Mouse (Mus musculus): ENCODE data around the gene Yipf2. TPM values are rescaled to one million over a fixed set of nuclear protein-coding genes. Genes with fewer than 3 reads are reported as not detected.
"Not testable (repeated sequence)": the region's sequence is repeated elsewhere in the genome, so short reads cannot be mapped to it uniquely, and the experiment has no call there.

Gene Yipf2
- total and polyA plus RNA-seq, 2 experiments = 24.6 to 43.9 TPM

- H3K79me2 ChIP-seq (ENCODE audit: control insufficient read depth, insufficient read depth, low read length) = peaks cover 8% of the 10 kb centered on the region; the same call in 1 of the 2 replicates
- peaks cover 5% of the 10 kb centered on the region; the same call in 1 of the 2 replicates for H3K36me3 ChIP-seq (ENCODE audit: control insufficient read depth, insufficient read depth, low read length)
- peaks cover 11% of the 10 kb centered on the region for H3K4me1 ChIP-seq (ENCODE audit: control insufficient read depth, insufficient read depth, low read length)
- no peak overlapping the region for H3K4me3 ChIP-seq (ENCODE audit: insufficient read depth, low read depth, low read length)
- H3K27ac ChIP-seq (replicated peaks; ENCODE audit: insufficient read depth, low read depth, low read length) = no peak overlapping the region
- no peak for DNase-seq (ENCODE audit: extremely low read depth, low read depth, low spot score)
- 56% methylated on average over 2 of the region's 2 CpGs for WGBS
- no peaks in the 10 kb centered on the region for H3K27me3 ChIP-seq (ENCODE audit: control insufficient read depth, insufficient read depth, low read length)
- TF ChIP-seq CTCF (IDR thresholded peaks at IDR 0.05; ENCODE audit: low read depth, low read length) (peak; percentile 16; the same call in 1 of the 2 replicates), POLR2A (IDR thresholded peaks at IDR 0.05; ENCODE audit: extremely low read depth, insufficient read depth, low read length) (no peak)
- H3K9ac ChIP-seq (ENCODE audit: low read depth, low read length) = no peak overlapping the region
These were observed 5.6 kb upstream of the Yipf2 start for GRCm38 (mm10) chr9:21598198-21598597.

DNA sequence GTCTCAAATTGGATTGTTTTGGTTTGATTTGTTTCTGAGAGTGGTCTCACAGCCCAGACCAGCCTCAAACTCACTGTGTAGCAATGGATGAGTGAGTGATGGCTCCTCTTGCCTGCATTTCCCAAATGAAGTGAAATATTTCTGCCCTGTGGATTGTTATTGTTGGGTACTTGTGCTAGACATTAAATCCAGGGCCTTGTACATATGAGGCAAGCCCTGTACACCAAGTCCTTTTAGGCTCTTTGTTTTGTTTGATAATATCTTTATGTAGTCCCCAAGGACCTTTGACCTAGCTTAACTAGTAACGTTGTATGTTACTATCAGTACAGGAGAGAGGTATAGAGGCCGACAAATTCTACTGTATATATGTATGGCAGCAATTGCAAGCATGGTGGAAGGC lies 2.2 kb upstream of the Yipf2 start:
- peaks cover 8% of the 10 kb centered on the region; the same call in 1 of the 2 replicates for H3K79me2 ChIP-seq (ENCODE audit: control insufficient read depth, insufficient read depth, low read length)
- H3K27ac ChIP-seq (replicated peaks; ENCODE audit: insufficient read depth, low read depth, low read length) = no peak overlapping the region
- H3K9ac ChIP-seq (ENCODE audit: low read depth, low read length) = no peak overlapping the region
- H3K4me3 ChIP-seq (ENCODE audit: insufficient read depth, low read depth, low read length) = no peak overlapping the region
- H3K27me3 ChIP-seq (ENCODE audit: control insufficient read depth, insufficient read depth, low read length) = no peaks in the 10 kb centered on the region
- H3K36me3 ChIP-seq (ENCODE audit: control insufficient read depth, insufficient read depth, low read length) = peaks cover 5% of the 10 kb centered on the region; the same call in 1 of the 2 replicates
- 52% methylated on average over 2 of the region's 2 CpGs for WGBS
- peaks cover 15% of the 10 kb centered on the region for H3K4me1 ChIP-seq (ENCODE audit: control insufficient read depth, insufficient read depth, low read length)
- DNase-seq (ENCODE audit: extremely low read depth, low read depth, low spot score) = no peak
- TF ChIP-seq POLR2A (IDR thresholded peaks at IDR 0.05; ENCODE audit: extremely low read depth, insufficient read depth, low read length) = no peak
- TF ChIP-seq CTCF (IDR thresholded peaks at IDR 0.05; ENCODE audit: low read depth, low read length) = no peak

DNA sequence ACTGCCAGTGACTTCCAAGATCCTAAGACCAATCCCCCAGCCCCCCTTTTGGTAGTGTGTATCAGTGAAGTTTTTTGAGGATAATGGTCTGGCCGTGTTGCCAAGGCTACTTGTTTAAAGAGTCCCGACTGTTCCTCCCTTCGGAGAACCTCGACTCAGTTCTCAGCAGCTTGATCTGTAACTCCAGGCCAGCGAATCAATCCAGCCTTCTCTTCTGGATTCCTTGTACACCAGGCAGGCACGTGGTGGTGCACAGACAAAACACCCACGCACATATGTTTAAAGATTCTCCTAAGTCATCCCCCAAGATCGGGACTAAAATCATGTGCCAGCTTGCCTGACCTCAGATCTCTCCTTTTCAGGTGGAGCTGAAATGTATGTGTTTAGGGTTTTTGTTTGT lies 1.7 kb upstream of the Yipf2 start:
- not testable (repeated sequence) for H3K4me3 ChIP-seq (ENCODE audit: insufficient read depth, low read depth, low read length); H3K9ac ChIP-seq (ENCODE audit: low read depth, low read length); H3K27me3 ChIP-seq (ENCODE audit: control insufficient read depth, insufficient read depth, low read length); H3K27ac ChIP-seq (replicated peaks; ENCODE audit: insufficient read depth, low read depth, low read length); H3K36me3 ChIP-seq (ENCODE audit: control insufficient read depth, insufficient read depth, low read length); DNase-seq (ENCODE audit: extremely low read depth, low read depth, low spot score); H3K79me2 ChIP-seq (ENCODE audit: control insufficient read depth, insufficient read depth, low read length)
- WGBS = 72% methylated on average over 8 of the region's 8 CpGs
- peaks cover 15% of the 10 kb centered on the region for H3K4me1 ChIP-seq (ENCODE audit: control insufficient read depth, insufficient read depth, low read length)

- TF ChIP-seq POLR2A (IDR thresholded peaks at IDR 0.05; ENCODE audit: extremely low read depth, insufficient read depth, low read length) (no peak), CTCF (IDR thresholded peaks at IDR 0.05; ENCODE audit: low read depth, low read length) (no peak)
- Histone ChIP-seq H3K4me1 (ENCODE audit: control insufficient read depth, insufficient read depth, low read length) (peaks cover 15% of the 10 kb centered on the region), H3K79me2 (ENCODE audit: control insufficient read depth, insufficient read depth, low read length) (peaks cover 8% of the 10 kb centered on the region; the same call in 1 of the 2 replicates), H3K36me3 (ENCODE audit: control insufficient read depth, insufficient read depth, low read length) (peaks cover 10% of the 10 kb centered on the region; the same call in 1 of the 2 replicates), H3K4me3 (ENCODE audit: insufficient read depth, low read depth, low read length) (peak overlapping the region; percentile 96), H3K27me3 (ENCODE audit: control insufficient read depth, insufficient read depth, low read length) (no peaks in the 10 kb centered on the region), H3K27ac (replicated peaks; ENCODE audit: insufficient read depth, low read depth, low read length) (peak overlapping the region; percentile 81), H3K9ac (ENCODE audit: low read depth, low read length) (peak overlapping the region; percentile 96)
- under 1% methylated on average over 69 of the region's 69 CpGs for whole genome bisulfite sequencing
- peak; percentile 62 for DNase-seq (ENCODE audit: extremely low read depth, low read depth, low spot score)
These were observed 594 bp upstream of the Yipf2 start for GRCm38 (mm10) chr9:21593122-21593721.

DNA sequence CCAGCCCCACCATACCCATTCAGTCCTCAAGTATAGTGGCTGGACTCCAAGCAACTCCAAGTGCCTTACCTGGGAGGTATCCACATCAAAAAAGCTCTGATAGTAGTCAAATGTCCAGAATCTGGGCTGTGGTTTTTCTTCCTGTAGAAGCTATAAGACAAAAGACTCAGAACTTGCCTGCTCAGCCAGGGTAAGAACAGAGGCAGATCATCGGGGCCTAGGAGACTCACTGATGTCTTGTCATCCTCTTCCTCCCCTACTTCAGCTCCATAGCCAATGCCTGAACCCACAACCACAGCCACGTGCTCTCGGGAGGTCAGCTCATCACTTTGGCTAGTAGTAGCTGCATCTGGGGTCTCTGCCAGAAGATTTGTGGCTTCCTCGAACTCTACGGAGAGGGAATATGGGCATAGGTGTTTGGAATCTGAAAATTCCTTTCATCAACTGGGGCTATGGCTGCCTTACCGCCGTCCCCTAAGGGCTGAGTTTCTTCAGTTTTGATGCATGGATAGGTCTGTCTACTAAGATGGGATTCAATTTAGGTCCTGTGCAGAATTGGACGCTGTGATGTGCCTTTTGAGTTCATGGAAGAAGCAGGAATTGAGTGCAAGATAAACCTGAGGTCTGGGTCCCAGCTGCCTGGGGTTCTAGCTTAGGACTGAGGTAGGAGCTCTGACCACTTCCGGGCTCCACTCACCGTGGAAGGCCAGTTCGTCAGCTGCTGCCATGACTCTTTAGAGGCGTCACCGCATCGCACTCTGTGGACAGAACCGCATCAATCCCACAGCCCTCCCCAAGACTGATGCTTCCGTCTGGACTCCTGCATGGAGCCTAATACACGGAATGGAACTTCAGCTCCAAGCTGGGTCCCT lies 561 bp downstream of the Yipf2 start:
- Histone ChIP-seq H3K36me3 (ENCODE audit: control insufficient read depth, insufficient read depth, low read length) (peaks cover 10% of the 10 kb centered on the region; the same call in 1 of the 2 replicates), H3K79me2 (ENCODE audit: control insufficient read depth, insufficient read depth, low read length) (peaks cover 8% of the 10 kb centered on the region; the same call in 1 of the 2 replicates), H3K9ac (ENCODE audit: low read depth, low read length) (peak overlapping the region; percentile 82), H3K4me3 (ENCODE audit: insufficient read depth, low read depth, low read length) (peak overlapping the region; percentile 96), H3K27ac (replicated peaks; ENCODE audit: insufficient read depth, low read depth, low read length) (peak overlapping the region; percentile 29; the same call in 1 of the 2 replicates), H3K4me1 (ENCODE audit: control insufficient read depth, insufficient read depth, low read length) (peaks cover 15% of the 10 kb centered on the region), H3K27me3 (ENCODE audit: control insufficient read depth, insufficient read depth, low read length) (no peaks in the 10 kb centered on the region)
- WGBS = 14% methylated on average over 17 of the region's 17 CpGs
- no peak for TF ChIP-seq POLR2A (IDR thresholded peaks at IDR 0.05; ENCODE audit: extremely low read depth, insufficient read depth, low read length)
- TF ChIP-seq CTCF (IDR thresholded peaks at IDR 0.05; ENCODE audit: low read depth, low read length) = no peak
- no peak for DNase-seq (ENCODE audit: extremely low read depth, low read depth, low spot score)
